Mouse (Mus musculus) left cerebral cortex, postnatal 36 days (tissue): ENCODE data around the gene Cdc42se2. TPM values are rescaled to one million over a fixed set of nuclear protein-coding genes. Genes with fewer than 3 reads are reported as not detected.

ENCODE experiments used
- DNase-seq, 2 experiments: peaks; one replicate each; pipeline ENCODE4 v3.0.0; 2021 to 2022; ENCODE audit warnings: low spot score in 2 of 2, mixed read lengths in 1 of 2
- intact Hi-C: fragments of 180-260 bp; cut with DNase I; formaldehyde crosslinking; loops from one replicate; pipeline ENCODE4 v1.15.1; 2025
- total RNA-seq, 2 experiments: library from RNA; stranded (reverse); gene quantifications; 2 replicates each; pipeline ENCODE4 v1.2.3; 2021

Cdc42se2 gene
- total RNA-seq, 2 experiments from 2014 or later, result 130 to 148 TPM

GRCm38 (mm10) chr11:54675792-54676489 is 111.5 kb downstream of the Cdc42se2 start:
- intact Hi-C loops, result no loop called here
- no peak for DNase-seq

- no peak for DNase-seq
- intact Hi-C loops, result no loop called here
These were observed 113.7 kb downstream of the Cdc42se2 start for GRCm38 (mm10) chr11:54673575-54674298.

Other genes with a start within 250 kb of the Cdc42se2 start
- 10 to 100 TPM; 29.0 to 32.0 TPM for gene Lyrm7, start 73.2 kb upstream of the Cdc42se2 start, total RNA-seq
- 100 to 1,000 TPM; 231 to 246 TPM for gene Hint1, start 78.7 kb upstream of the Cdc42se2 start, total RNA-seq
- 1 to 10 TPM; 7.9 to 8.9 TPM for gene Gpx3, start 114.8 kb upstream of the Cdc42se2 start, total RNA-seq
- 10 to 100 TPM; 37.5 to 42.0 TPM for gene Tnip1, start 175.2 kb upstream of the Cdc42se2 start, total RNA-seq
- 10 to 100 TPM; 87.1 to 88.9 TPM for gene Anxa6, start 245.8 kb upstream of the Cdc42se2 start, total RNA-seq